Mouse (Mus musculus): Measurements from ENCODE around the gene Lars2. TPM values are rescaled to one million over a fixed set of nuclear protein-coding genes. Genes with fewer than 3 reads are reported as not detected.
"Not testable (repeated sequence)": the region's sequence is repeated elsewhere in the genome, so short reads cannot be mapped to it uniquely, and the experiment has no call there.

Gene Lars2
- polyA plus RNA-seq (2014; fragmentation: Nextera tagmentation; extraction: Ambion mirVana) = 1,346 and 1,403 TPM in 2 replicates

GRCm38 (mm10) chr9:123366708-123367385 is at the start of gene Lars2:
Lars2 (plus strand) TSS chr9:123366927.
- Histone ChIP-seq H3K4me3 (replicated peaks; ENCODE audit: low read depth, low read length) (peak within 1 kb of the TSS; percentile 82), H3K9me3 (ENCODE audit: control insufficient read depth, low read length) (no peaks in the 10 kb centered on the region), H3K27me3 (ENCODE audit: control insufficient read depth, insufficient read depth, low read length) (no peaks in the 10 kb centered on the region), H3K4me1 (ENCODE audit: control insufficient read depth, insufficient read depth, low read length) (peaks cover 15% of the 10 kb centered on the region), H3K4me2 (ENCODE audit: low read length) (peak within 1 kb of the TSS; percentile 76), H3K27ac (replicated peaks; ENCODE audit: low read depth, low read length) (peak within 1 kb of the TSS; percentile 86), H3K9ac (replicated peaks; ENCODE audit: low read length) (peak within 1 kb of the TSS; percentile 67), H3K36me3 (ENCODE audit: control insufficient read depth, insufficient read depth, low read length) (no peaks in the 10 kb centered on the region)
- peak; percentile 99 for ATAC-seq (ENCODE audit: low FRiP score, low TSS enrichment)
- DNase-seq = peak; percentile 97
- under 1% methylated on average over 35 of the region's 35 CpGs for WGBS

GRCm38 (mm10) chr9:123326106-123326505 is 40.6 kb upstream of the Lars2 start:
- no peaks in the 10 kb centered on the region for H3K9me3 ChIP-seq (ENCODE audit: control insufficient read depth, low read length)
- DNase-seq (no peak), ATAC-seq (ENCODE audit: low FRiP score, low TSS enrichment) (no peak)
- no peaks in the 10 kb centered on the region for H3K36me3 ChIP-seq (ENCODE audit: control insufficient read depth, insufficient read depth, low read length)
- no peak overlapping the region for H3K9ac ChIP-seq (replicated peaks; ENCODE audit: low read length)
- H3K27me3 ChIP-seq (ENCODE audit: control insufficient read depth, insufficient read depth, low read length) = no peaks in the 10 kb centered on the region
- H3K4me1 ChIP-seq (ENCODE audit: control insufficient read depth, insufficient read depth, low read length) = no peaks in the 10 kb centered on the region
- H3K4me2 ChIP-seq (ENCODE audit: low read length) = no peak overlapping the region
- H3K4me3 ChIP-seq (replicated peaks; ENCODE audit: low read depth, low read length) = no peak overlapping the region
- no peak overlapping the region for H3K27ac ChIP-seq (replicated peaks; ENCODE audit: low read depth, low read length)

- Histone ChIP-seq H3K4me1 (ENCODE audit: control insufficient read depth, insufficient read depth, low read length) (no peaks in the 10 kb centered on the region), H3K4me2 (ENCODE audit: low read length) (no peak overlapping the region), H3K27ac (replicated peaks; ENCODE audit: low read depth, low read length) (no peak overlapping the region), H3K9ac (replicated peaks; ENCODE audit: low read length) (no peak overlapping the region), H3K27me3 (ENCODE audit: control insufficient read depth, insufficient read depth, low read length) (no peaks in the 10 kb centered on the region), H3K36me3 (ENCODE audit: control insufficient read depth, insufficient read depth, low read length) (no peaks in the 10 kb centered on the region), H3K4me3 (replicated peaks; ENCODE audit: low read depth, low read length) (no peak overlapping the region), H3K9me3 (ENCODE audit: control insufficient read depth, low read length) (no peaks in the 10 kb centered on the region)
- 83% methylated on average over 3 of the region's 3 CpGs for WGBS
- no peak for DNase-seq
- ATAC-seq (ENCODE audit: low FRiP score, low TSS enrichment) = no peak
These were observed 38.4 kb upstream of the Lars2 start for GRCm38 (mm10) chr9:123328336-123328735.

DNA sequence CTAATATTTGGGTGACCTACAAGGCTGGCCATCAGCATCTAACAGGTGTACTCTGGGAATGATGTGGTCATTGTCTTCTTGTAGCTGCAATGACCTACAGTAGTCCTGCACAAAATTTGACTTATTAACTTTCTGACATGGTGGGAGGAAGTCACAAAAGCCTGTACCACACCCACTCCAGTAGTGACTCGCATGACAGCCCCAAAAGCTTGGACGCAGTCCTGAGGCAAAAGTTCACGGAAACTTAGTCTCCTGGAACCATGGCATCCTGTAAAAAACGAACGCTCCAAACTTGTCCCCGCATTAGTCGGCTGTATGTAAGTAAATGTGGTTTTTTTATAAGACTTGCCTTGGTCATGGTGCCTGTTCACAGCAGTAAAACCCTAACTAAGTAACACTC is 36.9 kb upstream of the Lars2 start:
- Histone ChIP-seq H3K9me3 (ENCODE audit: control insufficient read depth, low read length) (no peaks in the 10 kb centered on the region), H3K4me3 (replicated peaks; ENCODE audit: low read depth, low read length) (no peak overlapping the region), H3K4me1 (ENCODE audit: control insufficient read depth, insufficient read depth, low read length) (no peaks in the 10 kb centered on the region), H3K36me3 (ENCODE audit: control insufficient read depth, insufficient read depth, low read length) (no peaks in the 10 kb centered on the region), H3K9ac (replicated peaks; ENCODE audit: low read length) (no peak overlapping the region), H3K27ac (replicated peaks; ENCODE audit: low read depth, low read length) (no peak overlapping the region), H3K4me2 (ENCODE audit: low read length) (no peak overlapping the region), H3K27me3 (ENCODE audit: control insufficient read depth, insufficient read depth, low read length) (no peaks in the 10 kb centered on the region)
- ATAC-seq (ENCODE audit: low FRiP score, low TSS enrichment) (no peak), DNase-seq (no peak)
- 97% methylated on average over 7 of the region's 7 CpGs for WGBS

- H3K27me3 ChIP-seq (ENCODE audit: control insufficient read depth, insufficient read depth, low read length); H3K27ac ChIP-seq (replicated peaks; ENCODE audit: low read depth, low read length); H3K9ac ChIP-seq (replicated peaks; ENCODE audit: low read length); H3K9me3 ChIP-seq (ENCODE audit: control insufficient read depth, low read length); DNase-seq; H3K4me3 ChIP-seq (replicated peaks; ENCODE audit: low read depth, low read length); H3K36me3 ChIP-seq (ENCODE audit: control insufficient read depth, insufficient read depth, low read length); H3K4me1 ChIP-seq (ENCODE audit: control insufficient read depth, insufficient read depth, low read length); H3K4me2 ChIP-seq (ENCODE audit: low read length); ATAC-seq (ENCODE audit: low FRiP score, low TSS enrichment): not testable (repeated sequence)
- 52% methylated on average over 1 of the region's 1 CpGs for WGBS
These were observed 36.5 kb upstream of the Lars2 start for GRCm38 (mm10) chr9:123330271-123330670.

DNA sequence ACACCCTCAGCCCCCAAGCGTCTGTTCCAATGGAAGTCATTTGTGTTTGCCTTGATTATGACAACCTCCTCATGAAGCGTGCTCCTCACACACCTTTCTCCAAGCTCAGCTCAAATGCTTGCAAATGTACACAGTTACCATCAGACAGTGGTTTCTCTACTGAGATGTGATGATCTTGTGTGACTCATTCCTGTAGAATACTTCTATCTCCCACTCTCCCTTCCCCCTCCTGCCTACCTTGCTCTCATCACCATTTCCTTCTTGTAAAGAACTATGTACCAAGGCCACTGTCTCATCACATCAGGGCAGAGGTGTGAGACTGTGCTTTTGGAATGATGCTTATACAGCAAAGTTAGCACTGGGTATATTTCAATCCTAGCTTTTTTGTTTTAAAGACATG is 33.2 kb upstream of the Lars2 start:
- Histone ChIP-seq H3K9ac (replicated peaks; ENCODE audit: low read length) (no peak overlapping the region), H3K4me2 (ENCODE audit: low read length) (no peak overlapping the region), H3K27ac (replicated peaks; ENCODE audit: low read depth, low read length) (no peak overlapping the region), H3K36me3 (ENCODE audit: control insufficient read depth, insufficient read depth, low read length) (no peaks in the 10 kb centered on the region), H3K27me3 (ENCODE audit: control insufficient read depth, insufficient read depth, low read length) (no peaks in the 10 kb centered on the region), H3K4me1 (ENCODE audit: control insufficient read depth, insufficient read depth, low read length) (no peaks in the 10 kb centered on the region), H3K9me3 (ENCODE audit: control insufficient read depth, low read length) (no peaks in the 10 kb centered on the region), H3K4me3 (replicated peaks; ENCODE audit: low read depth, low read length) (no peak overlapping the region)
- WGBS = 88% methylated on average over 2 of the region's 2 CpGs
- ATAC-seq (ENCODE audit: low FRiP score, low TSS enrichment) = no peak
- no peak for DNase-seq

DNA sequence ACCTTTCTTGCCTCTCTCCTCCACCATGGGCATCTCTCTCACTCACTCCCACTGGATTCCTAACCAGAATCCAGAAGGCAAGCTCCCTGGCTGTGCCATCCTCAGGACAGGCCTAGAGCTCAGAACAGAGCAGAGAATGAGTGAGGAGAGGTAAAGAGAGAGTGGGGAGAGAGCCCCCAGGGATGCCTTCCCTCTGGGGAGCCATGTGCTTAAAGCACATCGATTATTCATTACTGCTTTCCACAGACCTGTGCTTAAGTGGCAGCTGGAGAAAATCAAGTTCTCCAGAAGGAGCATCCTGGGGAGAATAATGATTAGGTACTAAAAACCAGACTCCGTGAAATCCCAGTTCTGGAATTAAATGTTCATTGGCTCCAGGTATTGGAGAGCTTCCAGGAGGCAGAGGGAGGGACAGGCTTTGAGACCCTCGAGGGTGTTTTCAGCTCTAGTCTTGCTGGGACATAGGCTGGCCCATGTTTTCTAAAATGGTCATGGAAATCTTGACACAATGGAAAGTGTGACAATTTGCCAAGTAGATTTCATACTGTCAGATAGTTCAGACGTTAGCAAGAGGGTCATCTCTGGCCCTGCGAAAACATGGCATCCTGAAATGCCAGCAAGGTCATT is 31.6 kb upstream of the Lars2 start:
- WGBS = 39% methylated on average over 5 of the region's 5 CpGs
- DNase-seq (peak; percentile 23), ATAC-seq (ENCODE audit: low FRiP score, low TSS enrichment) (no peak)
- H3K4me2 ChIP-seq (ENCODE audit: low read length) = no peak overlapping the region
- H3K27ac ChIP-seq (replicated peaks; ENCODE audit: low read depth, low read length) = no peak overlapping the region
- H3K9ac ChIP-seq (replicated peaks; ENCODE audit: low read length) = no peak overlapping the region
- no peaks in the 10 kb centered on the region for H3K9me3 ChIP-seq (ENCODE audit: control insufficient read depth, low read length)
- no peaks in the 10 kb centered on the region for H3K36me3 ChIP-seq (ENCODE audit: control insufficient read depth, insufficient read depth, low read length)
- no peak overlapping the region for H3K4me3 ChIP-seq (replicated peaks; ENCODE audit: low read depth, low read length)
- H3K27me3 ChIP-seq (ENCODE audit: control insufficient read depth, insufficient read depth, low read length) = no peaks in the 10 kb centered on the region
- H3K4me1 ChIP-seq (ENCODE audit: control insufficient read depth, insufficient read depth, low read length) = no peaks in the 10 kb centered on the region

- no peaks in the 10 kb centered on the region for H3K9me3 ChIP-seq (ENCODE audit: control insufficient read depth, low read length)
- H3K36me3 ChIP-seq (ENCODE audit: control insufficient read depth, insufficient read depth, low read length) = no peaks in the 10 kb centered on the region
- no peak overlapping the region for H3K4me3 ChIP-seq (replicated peaks; ENCODE audit: low read depth, low read length)
- H3K27me3 ChIP-seq (ENCODE audit: control insufficient read depth, insufficient read depth, low read length) = no peaks in the 10 kb centered on the region
- no peak overlapping the region for H3K9ac ChIP-seq (replicated peaks; ENCODE audit: low read length)
- H3K4me1 ChIP-seq (ENCODE audit: control insufficient read depth, insufficient read depth, low read length) = no peaks in the 10 kb centered on the region
- WGBS = 75% methylated on average over 3 of the region's 3 CpGs
- no peak overlapping the region for H3K4me2 ChIP-seq (ENCODE audit: low read length)
- DNase-seq (no peak), ATAC-seq (ENCODE audit: low FRiP score, low TSS enrichment) (no peak)
- no peak overlapping the region for H3K27ac ChIP-seq (replicated peaks; ENCODE audit: low read depth, low read length)
These were observed 27.0 kb upstream of the Lars2 start for GRCm38 (mm10) chr9:123339651-123340144.

DNA sequence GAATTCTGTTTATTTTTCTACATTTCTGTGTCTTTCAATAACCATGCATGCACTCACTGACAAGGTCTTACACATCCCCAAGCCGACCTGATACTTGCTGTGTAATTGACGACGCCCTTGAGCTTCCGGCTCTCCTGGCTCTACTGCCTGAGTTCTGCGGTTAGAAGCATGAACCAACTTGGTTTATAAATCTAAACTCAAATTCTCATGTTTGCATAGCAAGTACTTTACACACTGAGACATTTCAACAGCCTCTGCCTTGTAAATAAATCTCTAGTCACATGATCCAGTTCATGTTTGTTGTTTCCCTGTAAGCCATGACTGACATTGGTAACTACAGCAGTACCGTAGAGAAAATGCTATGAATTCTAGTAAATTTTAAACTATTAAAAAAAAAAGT is 25.5 kb upstream of the Lars2 start:
- Histone ChIP-seq H3K9me3 (ENCODE audit: control insufficient read depth, low read length) (no peaks in the 10 kb centered on the region), H3K4me2 (ENCODE audit: low read length) (no peak overlapping the region), H3K36me3 (ENCODE audit: control insufficient read depth, insufficient read depth, low read length) (no peaks in the 10 kb centered on the region), H3K27ac (replicated peaks; ENCODE audit: low read depth, low read length) (no peak overlapping the region), H3K9ac (replicated peaks; ENCODE audit: low read length) (no peak overlapping the region), H3K4me3 (replicated peaks; ENCODE audit: low read depth, low read length) (no peak overlapping the region), H3K4me1 (ENCODE audit: control insufficient read depth, insufficient read depth, low read length) (no peaks in the 10 kb centered on the region), H3K27me3 (ENCODE audit: control insufficient read depth, insufficient read depth, low read length) (no peaks in the 10 kb centered on the region)
- DNase-seq (no peak), ATAC-seq (ENCODE audit: low FRiP score, low TSS enrichment) (no peak)
- WGBS = 92% methylated on average over 6 of the region's 6 CpGs
